Mouse (Mus musculus) inflammation-experienced regulatory T-cells, adult 6 months (primary cell): ENCODE measurements around the gene Pik3c2g. TPM values are rescaled to one million over a fixed set of nuclear protein-coding genes. Genes with fewer than 3 reads are reported as not detected.

Experiments
- ATAC-seq: one replicate; pipeline ENCODE4 v1.8.0; 2017
- polyA plus RNA-seq, 3 experiments: library from polyadenylated mRNA; unstranded; fragments of 100-300 nt; shearing (Covaris generic); gene quantifications; one replicate each; pipeline ENCODE4 v1.2.1; 2017

Pik3c2g gene
- polyA plus RNA-seq, 3 experiments from 2014 or later: 0.25 TPM; not detected in 2

DNA sequence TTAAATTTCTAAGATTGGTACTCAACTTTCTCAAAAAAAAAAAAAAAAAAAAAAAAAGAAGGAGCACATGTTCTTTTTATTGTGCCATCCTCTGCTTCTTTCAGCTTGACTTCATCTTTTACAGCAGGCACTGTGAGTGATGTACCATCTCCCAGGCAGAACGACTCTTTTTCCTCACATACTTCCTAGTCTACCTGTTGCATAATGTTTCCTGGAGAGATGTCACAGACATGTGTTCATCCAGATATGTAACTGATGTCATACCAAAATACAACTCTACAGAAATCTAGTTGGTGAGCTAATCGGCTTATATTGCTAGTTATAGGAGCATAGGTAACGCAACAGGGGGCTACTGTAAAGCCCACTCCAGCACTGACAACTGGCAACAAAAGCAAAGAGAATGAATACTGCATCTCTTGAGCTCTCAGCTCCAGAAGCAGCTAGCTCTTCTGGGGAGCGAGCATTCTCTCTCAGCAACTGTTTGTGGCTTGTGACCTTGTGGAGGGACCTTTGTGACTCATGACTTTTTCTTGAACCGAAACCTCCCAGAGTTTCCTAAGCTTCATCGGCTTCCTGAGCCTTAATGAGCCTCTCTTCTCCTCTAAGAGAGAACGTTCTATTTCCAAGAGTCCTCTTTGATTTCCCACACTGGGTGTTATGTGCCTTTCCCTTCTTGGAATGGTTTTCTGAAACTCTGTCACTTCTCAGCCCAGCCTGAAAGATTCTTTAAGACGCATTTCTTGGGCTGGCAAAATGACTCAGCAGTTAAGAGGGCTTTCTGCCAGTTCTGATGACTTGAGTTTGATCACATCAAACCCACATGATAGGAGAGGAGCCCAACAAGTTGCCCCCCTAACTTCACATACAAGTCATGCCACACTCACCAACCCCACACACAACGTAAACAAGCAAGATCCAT, 148.9 kb downstream of the Pik3c2g start:
- ATAC-seq: no peak

DNA sequence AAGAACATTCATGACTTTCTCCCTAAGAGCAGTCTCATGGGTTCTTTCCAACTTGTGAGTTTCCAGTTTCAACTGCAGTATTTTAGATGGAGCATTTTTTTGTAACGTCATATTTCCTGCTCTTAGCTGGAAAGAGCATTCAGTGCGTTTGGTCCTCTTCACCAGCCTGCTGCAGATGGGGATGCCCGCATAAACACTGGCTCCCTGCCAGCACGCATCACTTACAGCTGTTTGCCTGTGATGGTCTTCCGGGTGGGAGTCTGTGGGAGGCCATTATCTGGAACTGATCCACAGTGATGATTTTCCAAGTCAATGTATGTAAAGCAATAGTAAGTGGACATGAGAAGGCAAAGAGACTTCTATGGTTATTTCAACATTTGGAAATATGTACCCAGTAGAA, 151.3 kb downstream of the Pik3c2g start:
- ATAC-seq: no peak

DNA sequence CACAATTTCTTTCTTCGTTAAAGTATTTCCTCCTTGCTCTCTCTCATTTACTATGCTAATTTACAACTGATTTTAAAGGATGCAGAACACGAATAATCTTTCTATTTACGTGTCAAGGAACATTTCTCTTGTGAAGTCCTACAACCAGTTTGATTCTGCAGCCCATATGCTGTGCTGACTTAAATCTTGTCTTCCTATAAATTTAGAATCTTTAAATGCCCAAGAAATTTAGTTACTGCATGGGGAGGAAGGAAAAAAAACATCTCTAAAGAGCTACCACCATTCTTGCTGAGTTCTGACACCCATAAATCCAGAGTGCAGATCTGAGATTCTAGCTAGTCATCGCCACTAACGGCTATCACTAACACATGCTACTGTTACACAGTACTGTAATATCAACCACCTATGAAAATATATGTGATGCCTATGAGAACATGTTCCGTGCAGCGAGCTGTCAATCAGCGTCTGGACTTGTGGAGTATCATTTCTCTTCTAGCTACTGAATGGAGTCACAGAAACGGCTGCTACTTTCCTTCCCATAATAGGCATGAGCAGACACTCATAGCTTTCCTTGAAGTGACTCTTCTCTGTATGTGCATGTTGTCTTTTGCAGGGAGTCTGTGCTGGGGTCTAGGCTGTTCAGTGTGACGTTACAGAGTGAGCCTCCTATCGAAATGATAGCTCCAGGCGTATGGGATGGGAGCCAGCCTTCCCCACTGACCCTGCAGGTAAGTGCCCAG, 155.8 kb downstream of the Pik3c2g start:
- no peak for ATAC-seq

DNA sequence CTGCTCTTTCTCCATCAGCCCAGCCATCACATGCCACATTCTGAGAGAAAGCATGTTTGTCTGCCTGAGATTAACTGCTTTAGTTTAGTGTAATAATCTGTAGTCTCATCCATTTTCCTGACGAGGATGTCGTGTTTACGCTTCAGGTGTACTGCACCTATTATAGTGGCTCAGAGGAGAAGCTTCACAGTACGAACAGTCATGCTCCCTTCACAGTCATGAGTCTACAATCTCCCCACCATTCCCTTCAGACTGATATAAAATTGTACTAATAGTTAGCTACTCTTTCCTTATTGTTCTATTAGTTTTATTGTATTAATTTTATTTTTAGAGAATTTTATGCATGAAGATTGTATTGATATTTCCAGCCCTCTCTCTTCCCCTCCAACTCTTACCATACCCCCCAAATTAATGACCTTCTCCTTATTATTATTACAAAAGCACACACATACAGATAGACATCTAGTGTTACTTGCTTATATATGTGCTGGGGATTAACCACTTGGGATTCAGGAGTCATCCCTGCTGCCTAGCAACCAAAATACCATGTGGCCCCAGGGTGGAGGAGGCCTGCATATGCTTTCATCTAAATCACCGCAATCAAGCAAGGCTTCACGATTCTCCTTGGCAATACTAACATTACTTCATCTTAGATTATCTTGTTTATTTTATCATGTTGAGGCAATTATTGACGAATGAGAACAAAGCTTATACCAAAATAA, 159.9 kb downstream of the Pik3c2g start:
- no peak for ATAC-seq

DNA sequence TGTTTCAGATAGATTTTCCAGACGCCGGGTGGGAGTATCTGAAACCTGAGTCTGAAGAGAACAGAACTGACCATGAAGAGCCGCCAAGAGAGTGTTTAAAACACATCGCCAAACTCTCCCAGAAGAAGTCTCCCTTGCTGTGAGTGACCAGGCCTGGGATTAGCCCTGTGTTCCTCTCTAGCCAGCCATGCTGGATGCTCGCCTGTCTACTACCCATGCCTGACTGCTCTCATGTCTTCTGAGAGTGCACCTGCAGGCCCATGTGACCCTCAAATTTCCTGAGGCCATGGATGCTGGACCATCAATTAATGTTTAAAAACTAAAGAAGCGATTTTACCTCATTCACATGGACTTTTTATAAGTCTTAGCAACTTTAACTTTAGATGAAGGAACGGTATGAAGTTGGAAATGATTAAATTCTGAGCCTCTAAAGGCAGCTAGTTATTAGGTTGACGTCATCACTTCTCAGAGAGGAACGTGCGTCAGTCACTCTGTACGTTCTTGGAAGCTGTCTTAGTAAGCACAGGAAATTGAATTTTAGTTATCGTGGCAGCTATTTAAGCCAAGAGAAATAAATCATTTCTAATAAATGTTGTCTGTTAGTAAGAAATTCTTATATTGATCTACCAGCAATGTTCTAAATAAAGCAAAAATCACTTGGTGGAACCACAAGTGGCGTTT, 161.2 kb downstream of the Pik3c2g start:
- no peak for ATAC-seq

DNA sequence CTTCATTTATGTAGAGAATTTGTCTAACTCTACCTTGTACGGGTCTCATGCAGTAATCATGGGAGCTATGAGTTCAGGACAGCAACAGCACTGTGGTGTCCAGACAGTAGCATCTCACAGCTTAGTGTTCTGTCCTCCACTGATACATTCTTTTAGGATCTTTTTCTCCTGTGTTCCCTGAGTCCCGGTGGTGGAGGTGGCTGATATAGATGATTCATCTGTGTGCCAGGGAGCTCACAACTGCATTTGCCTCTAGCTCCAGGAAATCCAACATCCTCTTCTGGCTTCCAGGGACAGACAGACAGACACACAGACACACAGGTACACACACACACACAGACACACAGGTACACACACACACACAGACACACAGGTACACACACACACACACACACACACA, 163.6 kb downstream of the Pik3c2g start:
- ATAC-seq: no peak

DNA sequence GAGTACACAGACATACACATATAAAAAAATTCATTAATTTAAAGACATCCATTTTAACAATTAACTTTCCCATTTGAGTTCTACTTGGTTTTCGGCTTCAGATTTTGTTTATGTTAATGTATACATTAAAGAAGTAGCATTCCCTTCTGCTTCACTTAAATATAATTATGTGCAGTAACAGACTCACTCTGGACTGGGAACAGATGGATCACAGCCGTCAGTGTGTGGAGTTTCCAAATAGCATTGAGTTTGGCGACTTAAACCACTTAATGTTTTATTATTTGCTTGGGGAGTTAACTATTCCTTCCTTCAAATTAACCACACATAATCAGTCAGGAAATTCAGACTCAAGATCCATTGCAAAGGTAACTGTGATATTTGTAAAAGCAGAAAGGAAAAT, 164.0 kb downstream of the Pik3c2g start:
- ATAC-seq: no peak

DNA sequence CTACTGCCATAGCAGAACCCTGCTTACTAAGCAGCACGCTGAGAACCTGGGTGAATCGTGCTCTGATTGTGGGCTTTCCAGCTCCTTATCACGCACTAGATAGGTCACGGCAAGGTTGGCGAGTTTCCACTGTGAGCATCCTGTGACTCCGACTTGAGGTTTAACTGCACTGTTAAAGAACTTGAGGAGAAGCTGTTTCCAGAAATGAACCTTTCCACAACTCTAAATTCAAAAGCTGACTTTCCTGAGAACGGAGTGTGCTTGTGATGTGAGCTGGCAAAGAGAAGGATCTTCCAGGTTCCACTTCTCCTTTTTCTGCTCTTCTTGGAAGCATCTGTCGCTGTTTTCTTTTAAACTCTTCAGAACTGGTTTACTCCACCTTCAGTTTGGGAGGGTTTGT, 170.9 kb downstream of the Pik3c2g start:
- no peak for ATAC-seq

DNA sequence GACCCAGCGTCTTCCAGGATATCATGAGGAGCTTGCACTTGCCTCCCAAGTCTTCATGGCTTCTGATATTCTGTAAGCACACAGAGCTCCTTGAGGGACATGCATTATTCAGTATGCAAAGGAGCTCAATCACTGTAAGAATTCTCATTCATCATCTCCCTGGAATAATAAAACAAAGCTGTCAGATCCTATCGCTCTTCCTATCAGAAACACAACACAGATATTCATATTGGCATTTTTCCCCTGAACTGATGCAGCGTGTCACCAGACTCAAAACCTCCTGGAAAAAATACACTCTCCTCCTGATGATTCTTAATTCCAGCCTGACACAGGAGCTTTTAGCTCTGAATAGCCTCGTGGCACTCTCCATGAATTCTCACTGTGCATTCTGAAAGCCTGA, 174.0 kb downstream of the Pik3c2g start:
- no peak for ATAC-seq

DNA sequence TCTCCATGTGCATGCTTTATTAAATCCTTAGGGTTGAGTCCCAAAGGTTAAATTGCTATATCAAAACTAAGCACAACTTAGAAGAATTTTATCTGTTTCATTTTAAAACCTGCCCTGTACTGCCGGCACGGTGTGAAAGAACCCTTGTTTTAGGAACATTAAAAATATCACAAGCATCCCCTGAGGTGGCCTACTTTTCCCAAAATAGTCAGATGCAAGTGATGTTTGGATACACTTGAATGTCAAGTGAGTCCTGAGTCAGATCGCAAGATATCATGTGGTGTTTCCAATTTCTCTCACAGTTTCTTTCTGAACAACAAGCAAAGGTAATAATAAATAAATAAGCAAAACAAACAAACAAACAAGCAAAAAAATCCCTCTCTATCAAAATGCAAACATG, 177.4 kb downstream of the Pik3c2g start:
- ATAC-seq: no peak

DNA sequence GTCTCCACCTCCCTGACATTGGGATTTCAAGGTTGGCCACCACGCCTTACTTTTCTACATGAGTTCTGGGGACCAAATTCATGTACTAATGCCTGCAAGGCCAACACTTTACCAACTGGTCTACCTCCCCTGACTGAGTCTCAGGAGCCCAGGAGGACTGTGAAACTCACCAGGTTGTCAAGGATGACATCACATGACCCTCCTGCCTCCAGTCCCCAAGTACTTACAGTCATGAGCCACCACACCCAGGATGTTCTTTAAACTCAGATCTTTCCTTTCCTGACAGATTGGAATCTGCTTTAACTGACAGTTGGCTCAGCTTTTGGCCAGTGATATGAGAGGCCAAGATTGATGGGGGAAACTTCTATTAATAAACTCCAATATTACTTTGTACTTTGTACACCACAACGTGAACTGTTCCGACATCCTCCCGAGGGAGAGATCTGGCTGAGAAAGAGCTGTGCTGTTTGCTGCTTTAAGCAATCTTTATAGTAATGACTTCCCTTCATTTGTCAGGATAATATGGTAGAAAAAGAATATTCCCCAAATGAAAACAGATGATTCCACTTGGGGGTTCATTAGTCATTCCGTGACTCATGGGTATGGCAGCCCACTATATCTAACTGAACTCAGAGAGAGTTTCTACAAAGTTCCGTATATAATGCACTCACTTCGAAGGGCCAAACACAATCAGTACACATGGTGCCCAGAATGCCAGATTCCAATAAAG, 182.9 kb downstream of the Pik3c2g start:
- no peak for ATAC-seq

DNA sequence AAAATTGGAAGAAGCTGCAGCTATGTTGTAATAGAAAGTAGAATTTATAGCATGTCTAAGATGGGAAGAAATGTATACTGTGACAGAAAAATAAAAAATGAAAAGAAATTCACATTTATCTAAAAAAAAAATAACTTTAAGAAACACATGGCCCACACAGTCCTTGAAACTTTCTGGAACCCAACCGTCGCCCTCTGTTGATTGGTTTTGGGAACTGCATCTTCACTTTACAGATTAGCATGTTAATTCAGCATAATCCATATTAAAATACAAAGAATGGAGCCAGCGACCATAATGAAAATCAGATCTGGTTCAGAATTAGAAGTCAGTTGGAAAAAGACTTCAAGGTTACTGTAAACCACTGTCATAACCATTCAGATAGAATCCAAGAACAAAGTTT, 183.5 kb downstream of the Pik3c2g start:
- ATAC-seq: no peak

DNA sequence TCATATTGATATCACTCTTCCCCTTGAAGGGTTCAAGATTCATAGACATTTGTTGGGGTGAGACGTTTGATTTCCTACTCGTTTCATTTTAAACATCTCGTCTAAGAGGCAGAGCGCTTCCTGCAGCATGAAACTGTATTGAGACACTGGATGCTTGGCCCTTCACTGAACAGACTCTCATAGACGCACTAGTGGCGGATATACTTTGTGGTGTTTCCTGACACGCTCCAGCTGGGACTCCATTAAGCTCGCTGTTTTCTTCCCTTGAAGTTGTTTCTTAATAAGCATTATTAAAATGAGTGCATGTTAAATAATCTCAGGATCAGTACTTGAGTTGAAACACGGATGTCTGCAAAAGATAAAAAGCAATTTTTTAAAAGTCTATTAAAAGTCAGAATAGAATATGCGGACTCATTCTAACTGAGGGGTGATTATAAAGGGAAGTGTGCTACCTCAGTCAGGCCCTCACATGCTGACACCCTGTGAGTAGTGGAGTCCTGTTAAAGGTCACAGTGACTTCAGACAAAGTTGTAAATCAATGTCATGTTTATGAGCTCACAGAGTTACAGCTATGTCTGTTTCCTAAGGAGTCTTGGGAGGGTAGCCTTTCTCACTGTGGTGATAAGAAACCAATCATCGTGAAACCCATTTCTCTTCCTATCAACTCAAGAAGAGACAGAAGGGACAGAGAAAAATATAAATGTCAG, 190.7 kb downstream of the Pik3c2g start:
- ATAC-seq: no peak

DNA sequence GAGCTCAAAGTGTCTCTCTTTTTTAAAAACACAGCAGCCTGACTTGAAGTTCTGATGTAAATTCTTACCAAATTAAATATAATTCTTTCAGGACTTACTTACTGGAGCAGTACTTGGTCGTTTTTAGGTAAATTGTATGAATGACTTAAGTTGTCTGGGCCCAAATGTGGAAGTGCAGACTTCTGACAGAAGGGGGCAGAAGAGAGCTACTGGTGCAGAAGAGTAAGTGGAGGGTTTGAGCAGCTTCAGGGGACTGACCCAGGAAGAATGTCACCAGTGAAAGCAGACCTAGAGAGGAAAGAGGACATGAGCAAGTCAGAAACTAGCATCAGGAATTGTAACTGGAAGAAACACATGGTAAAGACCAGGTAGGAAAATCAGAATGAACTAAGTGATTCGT, 193.0 kb downstream of the Pik3c2g start:
- ATAC-seq: no peak

DNA sequence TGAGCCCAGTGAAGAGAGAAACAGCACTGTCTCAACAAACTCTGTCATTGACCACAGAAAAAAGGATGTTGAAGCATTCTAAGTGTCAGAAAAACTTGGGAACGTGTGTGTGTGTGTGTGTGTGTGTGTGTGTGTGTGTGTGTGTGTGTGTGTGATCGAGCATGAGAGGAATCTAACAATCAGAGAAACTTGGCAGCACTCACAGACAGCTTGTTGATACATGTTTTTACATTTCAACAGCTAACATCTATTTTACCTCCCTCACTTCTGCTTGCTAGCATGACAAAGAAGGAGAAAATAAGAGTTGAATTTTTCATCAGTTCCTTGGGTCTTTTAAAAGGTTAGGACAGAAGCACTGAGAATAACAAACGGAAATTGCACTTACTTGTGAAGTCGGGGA, 202.5 kb downstream of the Pik3c2g start:
- ATAC-seq: no peak

DNA sequence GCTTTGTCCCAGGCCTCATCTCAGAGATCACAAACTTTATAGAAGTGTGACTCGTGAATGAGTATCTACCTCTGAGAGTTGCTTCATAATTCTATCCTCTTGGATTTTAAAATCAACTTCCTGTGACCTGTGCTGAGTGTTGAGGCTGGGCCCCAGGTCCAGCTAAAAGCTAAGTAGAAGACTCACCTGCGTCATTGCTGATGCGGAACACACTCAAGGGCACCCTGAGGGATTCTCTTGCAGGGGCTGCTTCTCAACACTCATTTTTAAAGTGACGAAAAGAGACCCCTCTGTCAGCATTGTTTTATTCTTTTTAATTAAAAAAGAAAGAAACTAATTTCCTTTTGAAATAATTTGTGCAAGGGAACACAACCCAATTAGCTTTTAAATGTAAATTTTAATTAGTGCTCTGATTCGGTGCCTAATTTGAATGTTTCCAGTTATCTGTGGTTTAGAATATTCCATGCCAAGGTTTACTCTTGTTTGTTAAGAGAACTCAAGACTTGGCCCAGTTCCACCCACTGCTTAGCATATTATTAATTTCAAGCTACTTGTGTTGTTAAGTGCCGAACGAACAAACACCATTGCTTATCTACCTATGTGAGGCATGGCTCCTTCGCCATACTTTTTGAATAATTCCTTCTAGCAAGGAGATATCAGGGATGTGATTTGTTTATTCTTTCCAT, 212.7 kb downstream of the Pik3c2g start:
- ATAC-seq: no peak

DNA sequence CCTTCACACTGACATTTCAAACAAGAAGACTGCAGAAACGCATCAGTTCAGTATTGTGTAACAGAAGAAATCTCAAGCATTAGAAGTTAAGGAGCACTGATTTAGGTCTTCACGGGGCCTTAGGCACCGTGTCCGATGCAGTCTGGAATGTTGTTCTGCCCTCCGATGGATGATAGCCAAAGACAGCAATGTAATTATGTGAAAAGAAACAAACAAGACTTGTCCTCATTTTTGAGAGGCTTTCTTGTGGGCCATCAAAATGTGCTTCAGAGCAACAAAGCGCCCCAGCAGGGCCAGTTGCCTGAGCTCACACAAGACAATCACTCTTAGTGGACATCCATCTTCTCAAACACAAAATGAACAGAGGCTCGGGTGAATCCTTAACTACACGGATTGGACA, 234.9 kb downstream of the Pik3c2g start:
- no peak for ATAC-seq

DNA sequence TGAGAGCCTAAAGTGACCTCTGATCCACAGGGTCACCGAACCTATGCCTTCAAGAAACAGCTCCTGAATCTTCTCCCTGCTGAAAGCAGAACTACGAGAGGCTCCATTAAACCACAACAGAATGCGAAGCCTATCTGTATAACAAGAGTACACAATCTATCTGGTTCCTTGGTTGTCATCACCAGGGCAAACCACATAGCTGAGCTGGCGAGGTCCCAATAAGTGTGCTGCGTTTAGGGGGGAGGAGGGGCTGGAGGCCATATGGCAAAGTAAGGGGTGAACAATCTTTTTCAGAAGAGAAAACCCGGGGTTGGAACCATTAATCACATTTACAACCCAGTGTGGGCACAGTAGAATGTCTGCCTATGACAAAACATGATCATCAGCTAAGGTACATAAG, 251.2 kb downstream of the Pik3c2g start:
- no peak for ATAC-seq

DNA sequence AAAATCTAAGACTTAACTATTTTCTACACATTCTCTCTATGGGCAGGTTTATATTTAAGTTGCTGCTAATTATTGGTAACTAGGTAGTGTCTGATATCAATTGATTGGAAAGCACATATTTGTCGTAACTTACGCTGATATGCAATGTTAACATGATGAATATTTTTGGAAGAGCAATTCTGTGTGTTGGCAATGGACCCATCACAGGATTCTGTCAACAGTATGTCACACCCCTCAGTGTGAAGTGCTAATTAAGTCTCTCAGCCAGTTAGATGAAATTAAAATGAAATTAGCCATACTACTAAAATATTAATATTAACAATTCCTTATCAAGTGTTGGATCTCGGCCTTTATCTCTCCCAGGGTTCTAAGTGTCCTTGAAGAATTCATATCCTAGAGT, 251.7 kb downstream of the Pik3c2g start:
- ATAC-seq: no peak

DNA sequence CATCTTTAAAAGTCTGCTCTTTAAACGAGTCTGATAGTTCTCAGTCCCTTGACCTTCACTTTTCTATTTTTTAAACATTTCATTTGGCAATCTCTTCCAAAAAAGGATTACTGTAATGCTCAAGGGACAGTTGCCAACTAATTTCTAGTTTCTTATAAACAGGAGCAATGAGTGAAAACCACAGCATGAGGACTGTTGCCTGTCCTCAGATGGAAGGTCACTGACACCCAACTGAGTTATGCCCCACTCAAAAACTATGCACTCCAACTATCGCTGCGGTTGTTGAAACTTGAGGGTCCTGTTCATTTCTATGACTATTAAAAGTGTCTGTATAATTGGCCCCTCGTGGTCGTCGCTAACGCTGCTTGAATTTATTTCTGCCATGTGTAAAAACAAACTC, 252.9 kb downstream of the Pik3c2g start:
- ATAC-seq: no peak

DNA sequence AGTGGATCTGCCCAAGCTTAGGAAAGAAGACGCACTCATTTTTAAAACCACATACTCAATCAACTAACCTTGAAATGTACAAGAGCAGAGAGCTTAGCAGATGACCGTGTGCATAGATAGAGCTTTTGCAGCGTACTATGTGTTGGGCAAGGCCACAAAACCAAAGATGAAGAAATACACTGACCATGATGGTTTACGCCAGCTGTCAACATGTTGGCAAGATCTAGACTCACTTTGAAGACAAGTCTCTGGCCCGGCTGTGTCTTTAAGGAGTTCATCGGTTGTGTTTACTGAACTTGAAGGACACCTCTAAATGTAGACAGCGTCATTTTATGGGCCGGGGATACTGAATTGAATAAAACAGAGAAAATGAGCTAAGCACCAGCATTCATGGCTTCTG, 254.3 kb downstream of the Pik3c2g start:
- no peak for ATAC-seq
